12 mouse cellular contexts compared by ENCODE assay signal in genomic region chr4:10707658-10708056, GRCm38 (mm10).
DNase-seq lines count a peak whose midpoint lies in the region; ATAC-seq lines count a peak whose summit lies in the region.
"Had no signal": no experiment of that assay in that cellular context is flagged by ENCODE, and none has a peak within 500 bp of the region (broad histone marks: within the 10 kb centered on the region; RNA-seq: fewer than 3 reads in every experiment).

No protein-coding gene starts in this region.

- no peak overlapping the region for H3K27ac ChIP-seq in forebrain, embryonic 13.5 days
- no peak overlapping the region for H3K27ac ChIP-seq in forebrain, embryonic 11.5 days (ENCODE audit: low read depth, low read length)
- H3K27ac ChIP-seq: heart, embryonic 13.5 days; stomach, postnatal 0 days had no signal

- no peak for DNase-seq in forebrain, embryonic 11.5 days (ENCODE audit: low spot score)
- peak; percentile 11 to 54 for DNase-seq in left cerebral cortex, postnatal 10 days (ENCODE audit: extremely low spot score in 1 of 2, low spot score in 2 of 2)
- no peak for DNase-seq in left cerebral cortex, adult 11 months (ENCODE audit: low spot score)
- DNase-seq in adrenal gland, adult 2 months: peak; percentile 89
- DNase-seq in heart, postnatal 36 days: peak; percentile 6 to 12
- no peak for DNase-seq in lung, postnatal 36 days
- no peak for DNase-seq in embryo, embryonic 10 days (ENCODE audit: low spot score)

- H3K9me3 ChIP-seq in forebrain, embryonic 13.5 days (replicated peaks): no peaks in the 10 kb centered on the region
- no peaks in the 10 kb centered on the region for H3K9me3 ChIP-seq in forebrain, embryonic 11.5 days (ENCODE audit: control insufficient read depth, low read length)
- H3K9me3 ChIP-seq: heart, embryonic 13.5 days; limb, embryonic 12.5 days had no signal

- no peaks in the 10 kb centered on the region for H3K27me3 ChIP-seq in forebrain, embryonic 13.5 days
- H3K27me3 ChIP-seq in forebrain, embryonic 11.5 days (ENCODE audit: control insufficient read depth, insufficient read depth, low read length): no peaks in the 10 kb centered on the region
- H3K27me3 ChIP-seq: heart, embryonic 13.5 days; limb, embryonic 12.5 days had no signal

- intact Hi-C loops in left cerebral cortex, postnatal 10 days (cut with DNase I): no loop called here
- intact Hi-C loops in heart, postnatal 36 days (cut with DNase I): no loop called here

- H3K4me1 ChIP-seq in forebrain, embryonic 13.5 days: peaks cover 3% of the 10 kb centered on the region; the same call in 1 of the 2 replicates
- no peaks in the 10 kb centered on the region for H3K4me1 ChIP-seq in forebrain, embryonic 11.5 days (replicated peaks; ENCODE audit: control insufficient read depth, insufficient read depth, low read length)

- H3K4me3 ChIP-seq in forebrain, embryonic 13.5 days: no peak overlapping the region
- H3K4me3 ChIP-seq in forebrain, embryonic 11.5 days (ENCODE audit: low read depth, low read length): no peak overlapping the region
- H3K4me3 ChIP-seq: erythroblast, embryonic 14.5 days; heart, embryonic 13.5 days; limb, embryonic 12.5 days had no signal

- H3K4me2 ChIP-seq in forebrain, embryonic 13.5 days: no peak overlapping the region
- no peak overlapping the region for H3K4me2 ChIP-seq in forebrain, embryonic 11.5 days (ENCODE audit: low read depth, low read length, severe bottlenecking)
- H3K4me2 ChIP-seq: heart, embryonic 13.5 days; limb, embryonic 12.5 days had no signal

- WGBS in forebrain, embryonic 13.5 days: 28% methylated on average over 2 of the region's 2 CpGs
- 50% methylated on average over 2 of the region's 2 CpGs for WGBS in forebrain, embryonic 11.5 days

- H3K9ac ChIP-seq in forebrain, embryonic 13.5 days: no peak overlapping the region
- no peak overlapping the region for H3K9ac ChIP-seq in forebrain, embryonic 11.5 days (ENCODE audit: low read length)
- H3K9ac ChIP-seq: heart, embryonic 13.5 days; limb, embryonic 12.5 days had no signal

- no peaks in the 10 kb centered on the region for H3K36me3 ChIP-seq in forebrain, embryonic 13.5 days (ENCODE audit: poor library complexity, severe bottlenecking)
- no peaks in the 10 kb centered on the region for H3K36me3 ChIP-seq in forebrain, embryonic 11.5 days (ENCODE audit: control insufficient read depth, insufficient read depth, low read length)
- H3K36me3 ChIP-seq: heart, embryonic 13.5 days; limb, embryonic 12.5 days had no signal

- peak; percentile 30; the same call in 1 of the 2 replicates for ATAC-seq in forebrain, embryonic 13.5 days
- no peak for ATAC-seq in forebrain, embryonic 11.5 days (replicated peaks; ENCODE audit: low FRiP score)

Comparison
In these comparisons a context has a peak if more than half of its experiments do, and no peak if none do; other contexts are left out.
1. DNase-seq: peak in left cerebral cortex, postnatal 10 days (2 of 2), adrenal gland, adult 2 months (single experiment) and heart, postnatal 36 days (2 of 2); none in forebrain, embryonic 11.5 days (single experiment), left cerebral cortex, adult 11 months (single experiment), lung, postnatal 36 days (single experiment) and embryo, embryonic 10 days (single experiment).